Mouse (Mus musculus): ENCODE data around the gene Mylk2.

Gene Mylk2

GRCm38 (mm10) chr2:152913471-152913870 lies 2.3 kb downstream of the Mylk2 start:
- peak; percentile 90 for DNase-seq (ENCODE audit: low read depth, low spot score)

DNA sequence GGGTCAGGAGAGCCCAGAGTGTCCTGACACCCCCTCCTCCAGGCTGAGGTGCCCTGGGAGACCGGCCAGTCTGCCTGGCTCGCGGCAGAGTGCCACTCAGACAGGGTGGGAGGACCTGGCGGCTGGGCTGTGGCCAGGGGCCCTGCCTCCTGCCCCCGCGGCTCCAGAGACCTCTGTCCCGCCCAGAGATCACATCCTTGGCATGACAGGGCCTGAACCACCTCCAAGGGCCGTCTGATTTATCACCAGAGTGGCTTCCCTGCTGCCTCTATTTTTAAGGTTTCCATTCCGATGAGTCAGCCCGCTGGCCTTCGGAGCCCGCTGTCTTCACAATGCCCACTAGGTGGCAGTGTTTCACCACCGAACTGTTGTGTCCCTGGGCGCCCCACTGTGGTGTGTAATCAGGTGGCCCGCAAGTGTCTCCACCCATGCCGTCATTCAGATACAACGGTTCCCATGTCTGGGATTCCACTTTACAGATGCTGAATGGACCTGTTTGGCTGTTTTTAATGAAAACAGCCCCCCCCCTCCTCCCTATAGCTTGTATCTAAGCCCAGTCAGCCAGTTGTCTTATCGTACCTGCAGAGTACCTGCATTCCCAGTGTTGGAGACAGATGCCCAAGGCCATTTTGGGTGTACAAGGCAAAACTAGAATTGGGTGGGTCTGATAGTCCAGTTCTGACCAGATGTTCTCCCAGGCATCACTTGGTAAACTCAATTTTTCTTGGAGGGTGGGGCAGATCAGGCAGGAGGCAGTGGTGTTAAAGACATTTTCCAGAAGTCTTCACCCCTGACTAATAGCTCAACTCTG lies 3.4 kb downstream of the Mylk2 start:
- peak; percentile 97 for DNase-seq (ENCODE audit: low read depth, low spot score)

DNA sequence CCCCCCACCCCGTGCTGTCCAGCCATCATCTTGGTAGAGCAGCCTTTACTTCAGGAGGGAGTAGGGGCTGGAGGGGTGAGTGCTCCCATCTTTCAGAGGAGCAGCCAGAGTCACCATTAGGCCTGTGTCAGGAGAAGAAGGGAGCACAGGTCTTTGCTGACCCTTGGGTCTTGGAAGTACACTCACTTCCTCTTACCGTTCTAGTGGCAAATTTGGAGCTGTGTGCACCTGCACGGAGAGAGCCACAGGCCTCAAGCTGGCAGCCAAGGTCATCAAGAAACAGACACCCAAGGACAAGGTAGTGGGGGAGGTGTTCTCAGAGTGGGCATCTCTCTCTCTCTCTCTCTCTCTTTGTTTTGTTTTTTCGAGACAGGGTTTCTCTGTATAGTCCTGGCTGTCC lies 4.3 kb downstream of the Mylk2 start:
- no peak for DNase-seq (ENCODE audit: low read depth, low spot score)

GRCm38 (mm10) chr2:152916111-152916510 lies 5.0 kb downstream of the Mylk2 start:
- DNase-seq (ENCODE audit: low read depth, low spot score): no peak

- no peak for DNase-seq (ENCODE audit: low read depth, low spot score)
Measured at GRCm38 (mm10) chr2:152917671-152918070, 6.5 kb downstream of the Mylk2 start.

GRCm38 (mm10) chr2:152922376-152922775 lies 11.2 kb downstream of the Mylk2 start:
- no peak for DNase-seq (ENCODE audit: low read depth, low spot score)

- DNase-seq (ENCODE audit: low read depth, low spot score): no peak
Measured at GRCm38 (mm10) chr2:152923621-152924020, 12.5 kb downstream of the Mylk2 start.

- no peak for DNase-seq (ENCODE audit: low read depth, low spot score)
Measured at GRCm38 (mm10) chr2:152924128-152924527, 13.0 kb downstream of the Mylk2 start.

- DNase-seq (ENCODE audit: low read depth, low spot score): no peak
Measured at GRCm38 (mm10) chr2:152924543-152924942, 13.4 kb downstream of the Mylk2 start.

DNA sequence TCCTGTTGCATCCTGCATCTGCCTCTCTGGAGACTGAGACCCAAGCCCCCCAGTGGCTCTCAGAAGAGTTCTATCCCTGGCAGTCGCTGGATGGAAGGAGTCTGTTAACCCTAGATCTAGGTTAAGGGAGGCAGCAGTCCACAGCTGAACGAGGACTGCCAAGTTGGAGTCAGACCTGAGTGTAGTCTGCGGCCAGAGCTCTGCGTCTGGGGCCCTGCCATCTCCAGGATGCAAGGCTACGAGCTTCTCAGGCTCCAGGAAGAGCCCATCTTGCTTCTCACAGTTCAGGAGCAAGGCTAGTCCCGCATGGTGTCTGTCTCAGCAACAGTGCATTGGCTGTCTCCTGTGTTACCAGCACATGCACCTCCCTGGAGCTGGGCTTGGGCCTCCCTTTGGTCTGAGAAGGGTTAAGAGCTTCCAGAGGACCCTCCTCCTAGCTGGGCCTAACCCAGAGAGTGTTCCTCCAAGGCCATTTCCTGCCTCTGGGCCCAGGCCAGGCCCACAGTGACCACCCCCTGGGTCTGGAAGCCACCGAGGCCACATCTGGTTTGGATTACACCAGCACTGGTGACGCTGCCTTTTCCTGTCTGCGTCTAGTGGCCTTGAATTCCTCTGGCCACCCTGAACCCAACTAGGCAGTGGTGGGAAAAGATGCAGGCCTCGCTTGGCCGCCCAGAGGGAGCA lies 14.2 kb downstream of the Mylk2 start:
- peak; percentile 81 for DNase-seq (ENCODE audit: low read depth, low spot score)

DNA sequence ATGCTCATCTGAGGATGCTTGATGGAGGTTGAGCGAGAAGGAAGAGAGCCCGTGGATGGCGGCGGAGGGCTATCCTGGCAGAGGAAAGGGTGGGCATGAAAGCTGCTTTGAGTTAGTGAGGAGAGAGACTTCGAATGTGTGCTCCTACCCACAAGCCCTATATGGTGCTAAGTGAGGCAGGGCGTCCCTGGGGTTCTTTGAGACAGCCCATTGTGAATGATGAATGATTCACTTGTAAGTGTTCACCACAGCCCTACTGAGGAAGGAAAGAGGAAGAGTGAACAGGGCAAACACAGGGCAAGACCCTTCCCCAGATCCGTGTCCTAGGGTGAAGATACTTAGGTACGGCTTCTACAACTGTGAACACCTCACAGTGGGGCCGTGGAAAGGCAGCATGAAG lies 15.7 kb downstream of the Mylk2 start:
- no peak for DNase-seq (ENCODE audit: low read depth, low spot score)

DNA sequence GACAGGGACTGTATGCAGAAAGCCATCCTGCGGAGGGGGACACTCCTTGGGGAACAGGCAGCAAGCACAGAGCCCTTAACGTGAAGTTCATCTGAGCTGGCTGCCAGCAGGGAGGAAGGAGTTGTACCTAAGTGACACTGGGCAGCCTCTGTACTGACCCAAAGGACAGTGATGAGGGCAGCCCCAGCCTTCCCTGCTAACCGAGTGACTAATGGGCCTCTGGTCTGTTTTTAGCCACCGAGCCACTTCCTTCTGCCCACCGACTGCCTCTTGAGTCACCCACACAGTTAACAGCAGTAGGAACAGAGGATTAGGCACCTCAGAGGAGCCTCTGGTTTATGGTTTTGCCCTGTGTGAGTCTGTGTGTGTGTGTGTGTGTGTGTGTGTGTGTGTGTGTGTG lies 16.2 kb downstream of the Mylk2 start:
- no peak for DNase-seq (ENCODE audit: low read depth, low spot score)

- DNase-seq (ENCODE audit: low read depth, low spot score): no peak
Measured at GRCm38 (mm10) chr2:152928219-152928987, 17.3 kb downstream of the Mylk2 start.

DNA sequence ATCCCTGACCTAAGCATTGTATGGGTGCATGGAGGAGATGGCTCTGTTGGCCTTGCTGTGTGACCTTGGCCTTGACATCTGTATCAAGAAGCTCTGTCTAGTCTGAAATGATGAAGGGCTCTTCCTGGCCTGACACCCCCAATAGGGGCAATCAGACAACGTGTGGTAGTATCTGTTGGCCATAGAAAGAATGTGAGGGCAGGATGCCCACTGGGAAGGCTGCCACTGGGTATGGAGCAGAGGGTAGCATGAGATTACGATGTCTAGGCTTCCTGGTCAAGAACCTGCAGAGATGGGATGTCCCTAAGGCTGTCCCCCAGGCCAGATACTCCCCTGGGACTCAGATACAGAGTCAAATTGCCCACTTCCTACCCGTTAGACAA lies 17.8 kb downstream of the Mylk2 start:
- no peak for DNase-seq (ENCODE audit: low read depth, low spot score)

DNA sequence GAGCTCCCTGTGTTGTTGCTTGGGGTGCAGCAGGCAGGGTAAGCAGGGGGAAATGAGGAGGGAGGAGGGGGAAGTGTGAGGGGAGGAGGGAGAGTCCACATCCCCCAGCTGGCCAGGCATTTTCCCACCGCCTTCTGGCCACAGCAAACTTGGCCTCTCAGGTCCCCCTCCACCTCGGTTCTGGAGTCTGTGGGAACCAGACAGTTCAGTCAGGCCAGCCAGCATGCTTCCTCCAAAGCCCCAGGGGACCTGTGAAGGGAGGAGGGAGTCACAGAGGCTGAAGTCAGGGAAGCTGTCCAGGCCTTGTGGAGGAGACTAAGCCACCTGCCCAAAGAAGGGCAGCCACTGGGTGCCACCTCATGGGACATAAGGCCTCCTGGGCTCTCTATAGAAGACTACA lies 19.1 kb downstream of the Mylk2 start:
- DNase-seq (ENCODE audit: low read depth, low spot score): no peak

GRCm38 (mm10) chr2:152931456-152932160 lies 20.5 kb downstream of the Mylk2 start:
- DNase-seq (ENCODE audit: low read depth, low spot score): no peak

DNA sequence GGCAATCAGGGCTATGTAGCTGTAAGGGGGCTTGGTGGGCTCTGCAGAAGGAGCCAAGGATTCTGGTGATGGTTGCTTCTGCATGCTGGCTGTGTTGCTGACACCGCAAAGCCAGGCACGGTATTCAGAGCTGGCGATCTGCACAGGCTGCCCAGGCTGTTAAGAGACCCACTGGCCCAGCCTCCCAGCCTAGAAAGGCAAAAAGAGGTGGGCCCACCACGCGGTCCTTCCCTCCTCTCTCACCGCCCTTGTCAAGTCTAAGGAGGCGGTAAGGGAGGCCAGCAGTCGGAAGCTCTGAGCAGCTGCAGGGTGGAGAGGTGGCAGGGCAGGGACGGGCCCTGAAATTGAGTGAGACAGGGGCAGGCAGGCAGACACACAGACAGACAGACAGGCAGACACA lies 21.9 kb downstream of the Mylk2 start, which contains the start of gene Foxs1:
Foxs1 (minus strand) TSS at position 161 of the 400 bp plus-strand sequence.
- no peak for DNase-seq (ENCODE audit: low read depth, low spot score)

- DNase-seq (ENCODE audit: low read depth, low spot score): no peak
Measured at GRCm38 (mm10) chr2:152933614-152934013, 22.5 kb downstream of the Mylk2 start.

DNA sequence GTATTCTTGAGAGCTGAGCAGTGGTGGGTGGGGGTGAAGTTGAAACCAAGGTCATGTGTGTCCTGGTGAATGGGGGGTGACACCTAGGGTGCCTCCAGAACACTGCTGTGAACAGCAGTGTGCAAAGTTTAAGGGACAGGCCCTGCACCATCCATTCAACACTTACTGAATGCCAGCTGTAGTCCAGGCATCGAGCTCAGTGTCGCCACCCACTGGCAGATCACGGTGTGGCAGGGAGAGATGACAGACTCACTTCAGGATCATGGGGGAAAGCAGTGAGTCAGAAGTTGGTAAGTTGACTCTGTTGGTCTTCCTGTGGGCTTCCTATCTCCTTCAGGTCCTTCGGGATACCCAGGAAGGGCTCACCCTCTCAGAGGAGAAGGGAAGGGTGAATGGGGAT lies 28.7 kb downstream of the Mylk2 start:
- DNase-seq (ENCODE audit: low read depth, low spot score): no peak

- no peak for DNase-seq (ENCODE audit: low read depth, low spot score)
Measured at GRCm38 (mm10) chr2:152941106-152941505, 30.0 kb downstream of the Mylk2 start.

DNA sequence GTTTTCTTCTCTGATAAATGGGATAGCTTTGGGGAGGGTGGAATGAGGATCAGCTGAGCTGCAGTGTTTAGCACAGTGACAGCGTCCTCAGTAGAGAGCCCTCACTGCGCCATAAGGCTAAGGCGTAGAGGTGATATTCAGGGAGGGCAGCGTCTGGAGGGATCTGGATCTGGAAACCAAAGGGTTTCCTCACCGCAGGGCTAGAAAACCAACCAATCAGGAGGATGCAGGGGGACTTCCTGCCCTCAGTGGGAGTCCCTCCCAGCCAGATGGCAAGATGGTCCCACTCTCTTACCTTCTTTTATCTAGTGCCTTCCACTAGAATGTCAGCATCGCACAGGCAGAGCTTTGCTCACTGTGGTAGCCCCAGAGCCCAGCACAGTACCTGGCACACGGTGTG lies 30.6 kb downstream of the Mylk2 start:
- DNase-seq (ENCODE audit: low read depth, low spot score): no peak
